Mouse (Mus musculus): ENCODE measurements at regions not wholly inside any gene's neighbourhood (a gene's known extent, or its start where the extent isn't known, plus 50 kb on each side); places are given as distances from the start of the nearest gene placed in this dataset.

DNA sequence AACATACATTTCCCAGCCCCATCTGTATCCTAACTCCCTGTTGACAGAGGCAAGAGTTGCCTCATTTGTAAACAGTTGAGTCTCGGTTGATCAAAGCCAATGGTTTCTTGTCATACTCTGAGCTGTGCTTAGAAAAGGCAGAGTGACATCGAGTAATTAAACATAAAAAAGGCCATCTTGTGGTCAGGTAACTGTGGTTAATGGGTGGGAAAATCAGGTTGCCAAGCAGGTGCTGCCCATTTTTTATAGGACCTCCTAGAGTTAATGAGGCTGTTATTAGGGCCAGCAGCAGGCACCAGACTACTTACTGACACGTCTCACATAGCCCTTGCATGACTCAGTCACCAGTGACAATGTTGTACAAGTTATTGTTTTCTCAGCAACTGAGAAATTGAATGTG, 130.7 kb upstream of the Cxxc4 start:
- no peak for DNase-seq (ENCODE audit: low read depth)

DNA sequence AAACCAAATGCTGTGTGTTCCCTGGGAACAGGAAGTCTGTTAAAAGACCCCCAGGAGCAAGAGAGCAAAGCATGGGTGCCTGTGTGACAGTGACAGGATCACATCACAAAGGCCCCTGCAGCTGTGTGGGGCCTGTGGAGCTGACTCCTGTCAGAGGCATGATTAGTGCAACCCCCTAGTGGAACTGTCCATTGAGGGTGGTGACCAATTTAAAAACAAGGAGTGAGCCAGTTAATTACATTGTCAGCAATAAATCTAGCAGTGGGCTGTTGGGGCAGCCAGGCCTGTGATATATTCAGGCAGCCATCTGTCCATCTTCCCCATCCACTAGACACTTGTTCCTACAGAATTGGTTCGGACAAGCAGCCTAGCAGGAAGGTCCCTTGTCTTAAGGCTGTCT, 121.8 kb upstream of the Cxxc4 start:
- no peak for DNase-seq (ENCODE audit: low read depth)

GRCm38 (mm10) chr3:134115007-134115406, 121.3 kb upstream of the Cxxc4 start:
- no peak for DNase-seq (ENCODE audit: low read depth)

DNA sequence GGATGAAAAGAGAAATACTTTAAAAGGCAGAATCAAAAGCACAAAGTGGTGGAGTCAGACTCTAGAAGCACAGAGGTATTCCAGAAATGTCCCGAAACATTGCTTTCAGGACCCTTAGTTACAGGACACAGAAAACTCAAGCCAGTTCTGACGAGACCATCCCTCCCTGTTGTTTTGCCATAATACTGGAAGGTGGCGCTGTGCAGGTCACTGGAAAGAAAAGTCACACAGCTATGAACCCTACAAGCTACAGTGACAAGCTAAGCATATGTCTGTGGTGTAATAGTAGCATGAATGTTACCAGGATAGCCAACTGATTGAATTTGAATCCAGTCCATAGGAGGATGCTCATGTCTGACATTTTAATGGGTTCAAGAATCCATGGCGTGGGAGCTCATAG, 117.4 kb upstream of the Cxxc4 start:
- no peak for DNase-seq (ENCODE audit: low read depth)

GRCm38 (mm10) chr3:134124982-134125381, 111.3 kb upstream of the Cxxc4 start:
- no peak for DNase-seq (ENCODE audit: low read depth)

- DNase-seq (ENCODE audit: low read depth): no peak
Measured at GRCm38 (mm10) chr3:134130412-134130811, 105.9 kb upstream of the Cxxc4 start.

GRCm38 (mm10) chr3:134145251-134145650, 91.0 kb upstream of the Cxxc4 start:
- DNase-seq (ENCODE audit: low read depth): no peak

GRCm38 (mm10) chr3:134145935-134146334, 90.3 kb upstream of the Cxxc4 start:
- no peak for DNase-seq (ENCODE audit: low read depth)

GRCm38 (mm10) chr3:134146373-134147224, 89.7 kb upstream of the Cxxc4 start:
- DNase-seq (ENCODE audit: low read depth): no peak

- DNase-seq (ENCODE audit: low read depth): no peak
Measured at GRCm38 (mm10) chr3:134162288-134162687, 74.0 kb upstream of the Cxxc4 start.

GRCm38 (mm10) chr3:134169922-134170321, 66.4 kb upstream of the Cxxc4 start:
- DNase-seq (ENCODE audit: low read depth): no peak

DNA sequence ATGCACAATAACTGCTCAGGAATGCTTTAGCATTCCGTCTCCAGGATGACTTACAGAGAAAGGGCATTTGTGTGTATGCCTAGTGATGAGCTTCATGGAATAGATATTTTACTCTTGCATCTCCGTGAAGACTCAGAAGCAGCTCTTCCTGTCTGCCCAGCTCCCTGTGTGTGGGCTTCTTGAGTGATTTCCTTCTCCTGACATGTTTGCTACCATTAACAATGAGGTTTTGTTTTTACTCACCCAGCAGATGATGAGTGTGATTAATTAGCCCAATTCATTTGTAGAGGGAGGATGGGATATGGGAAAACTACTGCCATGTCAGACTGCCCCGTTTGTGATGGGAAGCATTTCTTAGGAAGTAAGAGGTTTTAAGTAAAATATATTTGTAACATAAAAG, 63.9 kb upstream of the Cxxc4 start:
- DNase-seq (ENCODE audit: low read depth): no peak

GRCm38 (mm10) chr3:134178491-134179054, 57.7 kb upstream of the Cxxc4 start:
- DNase-seq (ENCODE audit: low read depth): no peak

DNA sequence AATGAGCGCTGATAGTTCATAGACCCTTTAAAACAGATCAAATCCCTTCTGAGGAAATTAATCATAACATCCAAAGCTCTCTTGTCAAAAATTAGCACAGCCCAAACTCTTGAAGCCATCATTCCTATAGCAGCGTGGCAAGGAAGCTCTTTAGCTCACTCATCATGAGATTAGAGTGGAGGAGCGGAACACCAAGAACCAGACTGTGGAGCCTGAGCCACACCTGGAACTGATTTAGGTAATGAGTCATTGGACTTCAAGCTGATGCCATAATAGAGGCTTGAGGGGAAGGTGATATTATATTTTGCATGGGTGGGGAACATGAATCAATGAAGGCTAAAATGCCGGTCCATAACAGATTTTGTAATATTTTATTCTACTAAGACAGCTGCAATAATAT, 52.2 kb upstream of the Cxxc4 start:
- no peak for DNase-seq (ENCODE audit: low read depth)
